Mouse (Mus musculus) lung, postnatal 0 days (tissue): ENCODE results near the gene Camk2g.

Source experiments
- CTCF ChIP-seq: IDR thresholded peaks from 2 replicates; pipeline ENCODE4 v1.5.1; 2016; ENCODE audit warnings: antibody characterized with exemption, mild to moderate bottlenecking
- EP300 ChIP-seq: IDR thresholded peaks from 2 replicates; pipeline ENCODE4 v1.6.1; 2016; ENCODE audit warnings: antibody characterized with exemption, mild to moderate bottlenecking, control low read depth

- TF ChIP-seq EP300 (no peak), CTCF (no peak)
These were observed 28.9 kb downstream of the Camk2g start for GRCm38 (mm10) chr14:20764942-20765341.
